Mouse (Mus musculus): ENCODE results near the gene Acta1. TPM values are rescaled to one million over a fixed set of nuclear protein-coding genes. Genes with fewer than 3 reads are reported as not detected.

Gene Acta1
- polyA plus RNA-seq, 1 experiment: 10.8 TPM

GRCm38 (mm10) chr8:123902653-123903052 lies 8.1 kb upstream of the Acta1 start:
- TF ChIP-seq POLR2A (IDR thresholded peaks at IDR 0.05; ENCODE audit: low read depth, low read length) (no peak), CTCF (IDR thresholded peaks at IDR 0.05; ENCODE audit: extremely low read depth, insufficient read length, insufficient replicate concordance, low read depth, low read length) (no peak)
- peaks cover 23% of the 10 kb centered on the region for H3K36me3 ChIP-seq (ENCODE audit: control insufficient read depth, insufficient read depth, low read length)
- no peaks in the 10 kb centered on the region for H3K27me3 ChIP-seq (ENCODE audit: control insufficient read depth, insufficient read depth, low read length)
- no peaks in the 10 kb centered on the region for H3K4me1 ChIP-seq (ENCODE audit: control insufficient read depth, insufficient read depth, insufficient read length, low read length)
- H3K27ac ChIP-seq (ENCODE audit: insufficient read depth, low read depth, low read length): no peak overlapping the region
- 77% methylated on average over 7 of the region's 7 CpGs for WGBS
- no peak overlapping the region for H3K4me3 ChIP-seq (ENCODE audit: low read depth, low read length)

- WGBS: 93% methylated on average over 7 of the region's 7 CpGs
- TF ChIP-seq CTCF (IDR thresholded peaks at IDR 0.05; ENCODE audit: extremely low read depth, insufficient read length, insufficient replicate concordance, low read depth, low read length) (no peak), POLR2A (IDR thresholded peaks at IDR 0.05; ENCODE audit: low read depth, low read length) (no peak)
- peaks cover 12% of the 10 kb centered on the region; the same call in 1 of the 2 replicates for H3K36me3 ChIP-seq (ENCODE audit: control insufficient read depth, insufficient read depth, low read length)
Observed at GRCm38 (mm10) chr8:123899366-123899765, 4.8 kb upstream of the Acta1 start.

GRCm38 (mm10) chr8:123898576-123898975 lies 4.0 kb upstream of the Acta1 start:
- peaks cover under 1% of the 10 kb centered on the region; the same call in 1 of the 2 replicates for H3K27me3 ChIP-seq (ENCODE audit: control insufficient read depth, insufficient read depth, low read length)

More at GRCm38 (mm10) chr8:123899366-123899765, 4.8 kb upstream of the Acta1 start:
- H3K4me3 ChIP-seq (ENCODE audit: low read depth, low read length): no peak overlapping the region
- no peaks in the 10 kb centered on the region for H3K27me3 ChIP-seq (ENCODE audit: control insufficient read depth, insufficient read depth, low read length)
- no peak overlapping the region for H3K27ac ChIP-seq (ENCODE audit: insufficient read depth, low read depth, low read length)
- peaks cover 17% of the 10 kb centered on the region for H3K4me1 ChIP-seq (ENCODE audit: control insufficient read depth, insufficient read depth, insufficient read length, low read length)

GRCm38 (mm10) chr8:123896774-123897173 lies 2.2 kb upstream of the Acta1 start:
- Histone ChIP-seq H3K27me3 (ENCODE audit: control insufficient read depth, insufficient read depth, low read length) (peaks cover 18% of the 10 kb centered on the region), H3K27ac (ENCODE audit: insufficient read depth, low read depth, low read length) (no peak overlapping the region), H3K36me3 (ENCODE audit: control insufficient read depth, insufficient read depth, low read length) (peaks cover 4% of the 10 kb centered on the region; the same call in 1 of the 2 replicates), H3K4me3 (ENCODE audit: low read depth, low read length) (no peak overlapping the region), H3K4me1 (ENCODE audit: control insufficient read depth, insufficient read depth, insufficient read length, low read length) (peaks cover 25% of the 10 kb centered on the region)
- no peak for TF ChIP-seq POLR2A (IDR thresholded peaks at IDR 0.05; ENCODE audit: low read depth, low read length)
- TF ChIP-seq CTCF (IDR thresholded peaks at IDR 0.05; ENCODE audit: extremely low read depth, insufficient read length, insufficient replicate concordance, low read depth, low read length): no peak
- 29% methylated on average over 10 of the region's 10 CpGs for WGBS

More at GRCm38 (mm10) chr8:123898576-123898975, 4.0 kb upstream of the Acta1 start:
- no peak overlapping the region for H3K27ac ChIP-seq (ENCODE audit: insufficient read depth, low read depth, low read length)
- TF ChIP-seq CTCF (IDR thresholded peaks at IDR 0.05; ENCODE audit: extremely low read depth, insufficient read length, insufficient replicate concordance, low read depth, low read length): no peak
- TF ChIP-seq POLR2A (IDR thresholded peaks at IDR 0.05; ENCODE audit: low read depth, low read length): no peak
- no peak overlapping the region for H3K4me3 ChIP-seq (ENCODE audit: low read depth, low read length)
- H3K36me3 ChIP-seq (ENCODE audit: control insufficient read depth, insufficient read depth, low read length): peaks cover 9% of the 10 kb centered on the region; the same call in 1 of the 2 replicates
- peaks cover 17% of the 10 kb centered on the region for H3K4me1 ChIP-seq (ENCODE audit: control insufficient read depth, insufficient read depth, insufficient read length, low read length)
- 86% methylated on average over 5 of the region's 5 CpGs for WGBS

- WGBS: 24% methylated on average over 14 of the region's 14 CpGs
- Histone ChIP-seq H3K27me3 (ENCODE audit: control insufficient read depth, insufficient read depth, low read length) (peaks cover 21% of the 10 kb centered on the region), H3K4me3 (ENCODE audit: low read depth, low read length) (no peak overlapping the region), H3K36me3 (ENCODE audit: control insufficient read depth, insufficient read depth, low read length) (peaks cover 3% of the 10 kb centered on the region; the same call in 1 of the 2 replicates), H3K27ac (ENCODE audit: insufficient read depth, low read depth, low read length) (no peak overlapping the region), H3K4me1 (ENCODE audit: control insufficient read depth, insufficient read depth, insufficient read length, low read length) (peaks cover 26% of the 10 kb centered on the region)
- TF ChIP-seq POLR2A (IDR thresholded peaks at IDR 0.05; ENCODE audit: low read depth, low read length) (no peak), CTCF (IDR thresholded peaks at IDR 0.05; ENCODE audit: extremely low read depth, insufficient read length, insufficient replicate concordance, low read depth, low read length) (no peak)
Observed at GRCm38 (mm10) chr8:123896366-123896761, 1.8 kb upstream of the Acta1 start.

GRCm38 (mm10) chr8:123895680-123896365 lies 1.3 kb upstream of the Acta1 start:
- Histone ChIP-seq H3K27me3 (ENCODE audit: control insufficient read depth, insufficient read depth, low read length) (peaks cover 24% of the 10 kb centered on the region), H3K27ac (ENCODE audit: insufficient read depth, low read depth, low read length) (no peak overlapping the region), H3K4me3 (ENCODE audit: low read depth, low read length) (no peak overlapping the region), H3K36me3 (ENCODE audit: control insufficient read depth, insufficient read depth, low read length) (peaks cover 3% of the 10 kb centered on the region; the same call in 1 of the 2 replicates), H3K4me1 (ENCODE audit: control insufficient read depth, insufficient read depth, insufficient read length, low read length) (peaks cover 26% of the 10 kb centered on the region)
- TF ChIP-seq POLR2A (IDR thresholded peaks at IDR 0.05; ENCODE audit: low read depth, low read length) (no peak), CTCF (IDR thresholded peaks at IDR 0.05; ENCODE audit: extremely low read depth, insufficient read length, insufficient replicate concordance, low read depth, low read length) (no peak)
- WGBS: 55% methylated on average over 9 of the region's 9 CpGs

GRCm38 (mm10) chr8:123895230-123895629 lies 679 bp upstream of the Acta1 start:
- Histone ChIP-seq H3K27ac (ENCODE audit: insufficient read depth, low read depth, low read length) (no peak overlapping the region), H3K27me3 (ENCODE audit: control insufficient read depth, insufficient read depth, low read length) (peaks cover 24% of the 10 kb centered on the region), H3K36me3 (ENCODE audit: control insufficient read depth, insufficient read depth, low read length) (no peaks in the 10 kb centered on the region), H3K4me3 (ENCODE audit: low read depth, low read length) (no peak overlapping the region), H3K4me1 (ENCODE audit: control insufficient read depth, insufficient read depth, insufficient read length, low read length) (peaks cover 26% of the 10 kb centered on the region)
- WGBS: 67% methylated on average over 4 of the region's 4 CpGs
- TF ChIP-seq CTCF (IDR thresholded peaks at IDR 0.05; ENCODE audit: extremely low read depth, insufficient read length, insufficient replicate concordance, low read depth, low read length): no peak
- no peak for TF ChIP-seq POLR2A (IDR thresholded peaks at IDR 0.05; ENCODE audit: low read depth, low read length)
